Mouse (Mus musculus): Measurements from ENCODE around the gene Tmco4. TPM values are rescaled to one million over a fixed set of nuclear protein-coding genes. Genes with fewer than 3 reads are reported as not detected.

Gene Tmco4
- polyA plus RNA-seq, 1 experiment from 2014 or later: 1.4 TPM

GRCm38 (mm10) chr4:139034540-139034939 lies 61.9 kb downstream of the Tmco4 start:
- ATAC-seq (ENCODE audit: insufficient number of reproducible peaks, low FRiP score, low TSS enrichment, low read depth) (no peak), DNase-seq (ENCODE audit: low spot score) (no peak)
- Histone ChIP-seq H3K27ac (replicated peaks; ENCODE audit: low read depth, low read length) (no peak overlapping the region), H3K4me2 (ENCODE audit: low read depth, severe bottlenecking) (no peak overlapping the region), H3K36me3 (ENCODE audit: control insufficient read depth, insufficient read depth, low read length) (no peaks in the 10 kb centered on the region), H3K27me3 (ENCODE audit: control insufficient read depth, insufficient read depth, low read length) (no peaks in the 10 kb centered on the region), H3K4me1 (ENCODE audit: control insufficient read depth, insufficient read depth, low read length) (no peaks in the 10 kb centered on the region), H3K9ac (ENCODE audit: low read length) (no peak overlapping the region), H3K9me3 (ENCODE audit: control insufficient read depth, low read length) (no peaks in the 10 kb centered on the region; the same call in 1 of the 2 replicates), H3K4me3 (ENCODE audit: low read depth, low read length) (no peak overlapping the region)
- 46% methylated on average over 4 of the region's 4 CpGs for WGBS

- no peak overlapping the region for H3K9ac ChIP-seq (ENCODE audit: low read length)
- no peaks in the 10 kb centered on the region for H3K27me3 ChIP-seq (ENCODE audit: control insufficient read depth, insufficient read depth, low read length)
- no peaks in the 10 kb centered on the region for H3K4me1 ChIP-seq (ENCODE audit: control insufficient read depth, insufficient read depth, low read length)
- H3K4me3 ChIP-seq (ENCODE audit: low read depth, low read length): no peak overlapping the region
- WGBS: 87% methylated on average over 3 of the region's 3 CpGs
- no peaks in the 10 kb centered on the region; the same call in 1 of the 2 replicates for H3K9me3 ChIP-seq (ENCODE audit: control insufficient read depth, low read length)
- no peaks in the 10 kb centered on the region for H3K36me3 ChIP-seq (ENCODE audit: control insufficient read depth, insufficient read depth, low read length)
- DNase-seq (ENCODE audit: low spot score) (no peak), ATAC-seq (ENCODE audit: insufficient number of reproducible peaks, low FRiP score, low TSS enrichment, low read depth) (no peak)
- H3K4me2 ChIP-seq (ENCODE audit: low read depth, severe bottlenecking): no peak overlapping the region
- H3K27ac ChIP-seq (replicated peaks; ENCODE audit: low read depth, low read length): no peak overlapping the region
These were observed 62.3 kb downstream of the Tmco4 start for GRCm38 (mm10) chr4:139034942-139035341.

GRCm38 (mm10) chr4:139035799-139036198 lies 63.1 kb downstream of the Tmco4 start:
- H3K36me3 ChIP-seq (ENCODE audit: control insufficient read depth, insufficient read depth, low read length): no peaks in the 10 kb centered on the region
- H3K4me3 ChIP-seq (ENCODE audit: low read depth, low read length): no peak overlapping the region
- H3K9ac ChIP-seq (ENCODE audit: low read length): no peak overlapping the region
- ATAC-seq (ENCODE audit: insufficient number of reproducible peaks, low FRiP score, low TSS enrichment, low read depth) (no peak), DNase-seq (ENCODE audit: low spot score) (no peak)
- H3K4me1 ChIP-seq (ENCODE audit: control insufficient read depth, insufficient read depth, low read length): peaks cover 5% of the 10 kb centered on the region; the same call in 1 of the 2 replicates
- H3K4me2 ChIP-seq (ENCODE audit: low read depth, severe bottlenecking): no peak overlapping the region
- WGBS: 95% methylated on average over 3 of the region's 3 CpGs
- no peak overlapping the region for H3K27ac ChIP-seq (replicated peaks; ENCODE audit: low read depth, low read length)
- H3K9me3 ChIP-seq (ENCODE audit: control insufficient read depth, low read length): no peaks in the 10 kb centered on the region; the same call in 1 of the 2 replicates
- no peaks in the 10 kb centered on the region for H3K27me3 ChIP-seq (ENCODE audit: control insufficient read depth, insufficient read depth, low read length)

- H3K9ac ChIP-seq (ENCODE audit: low read length): no peak overlapping the region
- WGBS: 79% methylated on average over 17 of the region's 17 CpGs
- ATAC-seq (ENCODE audit: insufficient number of reproducible peaks, low FRiP score, low TSS enrichment, low read depth) (no peak), DNase-seq (ENCODE audit: low spot score) (no peak)
- H3K4me3 ChIP-seq (ENCODE audit: low read depth, low read length): no peak overlapping the region
- no peak overlapping the region for H3K4me2 ChIP-seq (ENCODE audit: low read depth, severe bottlenecking)
- peaks cover 5% of the 10 kb centered on the region; the same call in 1 of the 2 replicates for H3K4me1 ChIP-seq (ENCODE audit: control insufficient read depth, insufficient read depth, low read length)
- H3K27me3 ChIP-seq (ENCODE audit: control insufficient read depth, insufficient read depth, low read length): no peaks in the 10 kb centered on the region
- H3K27ac ChIP-seq (replicated peaks; ENCODE audit: low read depth, low read length): no peak overlapping the region
- H3K9me3 ChIP-seq (ENCODE audit: control insufficient read depth, low read length): no peaks in the 10 kb centered on the region; the same call in 1 of the 2 replicates
- H3K36me3 ChIP-seq (ENCODE audit: control insufficient read depth, insufficient read depth, low read length): no peaks in the 10 kb centered on the region
These were observed 65.3 kb downstream of the Tmco4 start for GRCm38 (mm10) chr4:139037795-139038607.

GRCm38 (mm10) chr4:139040084-139040839 lies 67.6 kb downstream of the Tmco4 start:
- H3K4me3 ChIP-seq (ENCODE audit: low read depth, low read length): no peak overlapping the region
- no peak overlapping the region for H3K4me2 ChIP-seq (ENCODE audit: low read depth, severe bottlenecking)
- WGBS: 2% methylated on average over 10 of the region's 10 CpGs
- peak; percentile 22 for DNase-seq (ENCODE audit: low spot score)
- no peaks in the 10 kb centered on the region; the same call in 1 of the 2 replicates for H3K9me3 ChIP-seq (ENCODE audit: control insufficient read depth, low read length)
- H3K27me3 ChIP-seq (ENCODE audit: control insufficient read depth, insufficient read depth, low read length): no peaks in the 10 kb centered on the region
- ATAC-seq (ENCODE audit: insufficient number of reproducible peaks, low FRiP score, low TSS enrichment, low read depth): no peak
- 0 out of 2 replicates have a peak overlapping the region, but pooled peaks have one; percentile 4 for H3K27ac ChIP-seq (replicated peaks; ENCODE audit: low read depth, low read length)
- H3K4me1 ChIP-seq (ENCODE audit: control insufficient read depth, insufficient read depth, low read length): peaks cover 5% of the 10 kb centered on the region; the same call in 1 of the 2 replicates
- H3K9ac ChIP-seq (ENCODE audit: low read length): no peak overlapping the region
- H3K36me3 ChIP-seq (ENCODE audit: control insufficient read depth, insufficient read depth, low read length): no peaks in the 10 kb centered on the region

- 68% methylated on average over 5 of the region's 5 CpGs for WGBS
- H3K9me3 ChIP-seq (ENCODE audit: control insufficient read depth, low read length): no peaks in the 10 kb centered on the region
- DNase-seq (ENCODE audit: low spot score) (no peak), ATAC-seq (ENCODE audit: insufficient number of reproducible peaks, low FRiP score, low TSS enrichment, low read depth) (no peak)
- H3K27me3 ChIP-seq (ENCODE audit: control insufficient read depth, insufficient read depth, low read length): no peaks in the 10 kb centered on the region
- H3K27ac ChIP-seq (replicated peaks; ENCODE audit: low read depth, low read length): no peak overlapping the region
- H3K4me3 ChIP-seq (ENCODE audit: low read depth, low read length): no peak overlapping the region
- no peaks in the 10 kb centered on the region for H3K36me3 ChIP-seq (ENCODE audit: control insufficient read depth, insufficient read depth, low read length)
- H3K4me2 ChIP-seq (ENCODE audit: low read depth, severe bottlenecking): no peak overlapping the region
- H3K9ac ChIP-seq (ENCODE audit: low read length): no peak overlapping the region
- H3K4me1 ChIP-seq (ENCODE audit: control insufficient read depth, insufficient read depth, low read length): peaks cover 11% of the 10 kb centered on the region
These were observed 69.9 kb downstream of the Tmco4 start for GRCm38 (mm10) chr4:139042611-139043010.

GRCm38 (mm10) chr4:139043600-139043999 lies 70.9 kb downstream of the Tmco4 start:
- Histone ChIP-seq H3K4me3 (ENCODE audit: low read depth, low read length) (no peak overlapping the region), H3K9me3 (ENCODE audit: control insufficient read depth, low read length) (no peaks in the 10 kb centered on the region), H3K4me2 (ENCODE audit: low read depth, severe bottlenecking) (no peak overlapping the region), H3K4me1 (ENCODE audit: control insufficient read depth, insufficient read depth, low read length) (peaks cover 11% of the 10 kb centered on the region), H3K27me3 (ENCODE audit: control insufficient read depth, insufficient read depth, low read length) (no peaks in the 10 kb centered on the region), H3K27ac (replicated peaks; ENCODE audit: low read depth, low read length) (no peak overlapping the region), H3K36me3 (ENCODE audit: control insufficient read depth, insufficient read depth, low read length) (no peaks in the 10 kb centered on the region), H3K9ac (ENCODE audit: low read length) (no peak overlapping the region)
- no peak for DNase-seq (ENCODE audit: low spot score)
- WGBS: 94% methylated on average over 2 of the region's 2 CpGs
- no peak for ATAC-seq (ENCODE audit: insufficient number of reproducible peaks, low FRiP score, low TSS enrichment, low read depth)

- peaks cover 11% of the 10 kb centered on the region for H3K4me1 ChIP-seq (ENCODE audit: control insufficient read depth, insufficient read depth, low read length)
- H3K36me3 ChIP-seq (ENCODE audit: control insufficient read depth, insufficient read depth, low read length): no peaks in the 10 kb centered on the region
- ATAC-seq (ENCODE audit: insufficient number of reproducible peaks, low FRiP score, low TSS enrichment, low read depth): no peak
- no peak overlapping the region for H3K4me2 ChIP-seq (ENCODE audit: low read depth, severe bottlenecking)
- no peak for DNase-seq (ENCODE audit: low spot score)
- H3K9me3 ChIP-seq (ENCODE audit: control insufficient read depth, low read length): no peaks in the 10 kb centered on the region
- no peaks in the 10 kb centered on the region for H3K27me3 ChIP-seq (ENCODE audit: control insufficient read depth, insufficient read depth, low read length)
- no peak overlapping the region for H3K4me3 ChIP-seq (ENCODE audit: low read depth, low read length)
- no peak overlapping the region for H3K27ac ChIP-seq (replicated peaks; ENCODE audit: low read depth, low read length)
- 86% methylated on average over 5 of the region's 5 CpGs for WGBS
- no peak overlapping the region for H3K9ac ChIP-seq (ENCODE audit: low read length)
These were observed 71.9 kb downstream of the Tmco4 start for GRCm38 (mm10) chr4:139044566-139044965.

All from limb, embryonic 11.5 days (tissue).